Mouse (Mus musculus) embryonic facial prominence, embryonic 10.5 days (tissue): ENCODE results near the gene Ngef. TPM values are rescaled to one million over a fixed set of nuclear protein-coding genes. Genes with fewer than 3 reads are reported as not detected.
"Not testable (repeated sequence)": the region's sequence is repeated elsewhere in the genome, so short reads cannot be mapped to it uniquely, and the experiment has no call there.

Experiments
- DNase-seq: peaks from one replicate; pipeline ENCODE4 v3.0.0-alpha.2; 2017; ENCODE audit warnings: low spot score
- H3K27ac ChIP-seq: fragments of 300-500 bp; sonication (generic); replicated peaks from 2 replicates; pipeline ENCODE4 v1.5.1; 2016; ENCODE audit warnings: mild to moderate bottlenecking
- H3K27me3 ChIP-seq: fragments of 300-500 bp; sonication (generic); replicated peaks from 2 replicates; pipeline ENCODE4 v1.6.1; 2016; ENCODE audit warnings: low read depth, mild to moderate bottlenecking; ENCODE audit not compliant: poor library complexity, severe bottlenecking
- H3K36me3 ChIP-seq: fragments of 300-500 bp; sonication (generic); replicated peaks from 2 replicates; pipeline ENCODE4 v1.6.1; 2016; ENCODE audit warnings: mild to moderate bottlenecking, moderate library complexity
- H3K4me1 ChIP-seq: fragments of 300-500 bp; sonication (generic); 2 replicates; pipeline ENCODE4 v1.6.1; 2016
- H3K4me3 ChIP-seq: fragments of 300-500 bp; sonication (generic); 2 replicates; pipeline ENCODE4 v1.5.1; 2016; ENCODE audit warnings: mild to moderate bottlenecking, moderate library complexity
- H3K9me3 ChIP-seq: fragments of 300-500 bp; sonication (generic); 2 replicates; pipeline ENCODE4 v1.6.1; 2016; ENCODE audit warnings: mild to moderate bottlenecking
- WGBS: fragments of 180-500 bp; shearing (Covaris S2); methylation state at CpG from one replicate; pipeline ENCODE4 v1.1.7; 2016; 5-methylcytosine and 5-hydroxymethylcytosine counted together
- polyA plus RNA-seq: library from polyadenylated mRNA; unstranded; fragments of >200 nt; fragmentation: Nextera tagmentation; extraction: Ambion mirVana; gene quantifications from 2 replicates; pipeline ENCODE4 v1.2.1, GENCODE M21; 2016

Ngef gene
- polyA plus RNA-seq, 1 experiment from 2014 or later = 1.7 TPM

DNA sequence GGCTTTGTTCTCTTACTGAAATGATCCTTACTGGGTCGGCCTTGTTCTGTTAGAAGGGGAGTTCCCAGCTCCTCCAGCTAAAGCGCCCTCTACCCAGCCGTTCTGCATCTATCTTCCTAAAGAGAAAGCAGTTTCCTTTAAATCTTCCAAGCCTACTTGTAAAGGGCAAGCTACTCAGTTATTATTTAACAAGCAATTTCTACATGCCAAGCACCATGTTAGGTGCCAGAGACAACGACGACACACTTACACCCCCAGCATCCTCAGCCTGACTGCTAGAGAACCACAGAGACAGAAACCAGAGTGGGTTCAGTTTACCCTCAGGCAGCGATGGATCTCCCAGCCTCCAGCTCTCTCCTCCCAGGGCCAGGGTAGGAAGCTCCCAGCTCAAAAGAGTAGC, 65.8 kb downstream of the Ngef start:
- 60% methylated on average over 6 of the region's 6 CpGs for WGBS

DNA sequence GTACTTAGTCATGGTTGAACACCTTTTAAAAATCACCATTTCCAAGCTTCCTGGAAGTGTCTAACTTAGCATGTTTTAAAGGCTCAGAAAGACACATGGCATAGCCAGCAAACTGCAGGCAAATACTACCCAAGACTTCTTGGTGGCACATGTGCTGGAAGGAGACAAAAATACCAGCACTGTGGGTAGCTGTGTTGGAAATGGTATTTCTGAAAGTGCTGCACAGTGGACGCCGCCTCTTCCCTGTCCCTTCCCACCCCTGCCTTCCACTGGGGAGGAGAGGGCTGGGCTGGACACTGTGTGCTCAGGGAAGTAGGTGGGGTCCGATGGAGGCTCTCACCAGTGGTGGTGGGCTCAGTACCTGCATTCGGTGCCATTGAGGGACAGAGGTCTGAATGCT, 68.1 kb downstream of the Ngef start:
- DNase-seq = no peak
- peaks cover 37% of the 10 kb centered on the region for H3K27me3 ChIP-seq
- WGBS = 91% methylated on average over 4 of the region's 4 CpGs
- H3K4me1 ChIP-seq = peaks cover 26% of the 10 kb centered on the region
- H3K9me3 ChIP-seq = no peaks in the 10 kb centered on the region
- H3K4me3 ChIP-seq = no peak overlapping the region
- H3K27ac ChIP-seq = no peak overlapping the region
- H3K36me3 ChIP-seq = no peaks in the 10 kb centered on the region

More for the DNA sequence above, 65.8 kb downstream of the Ngef start:
- H3K4me1 ChIP-seq = peaks cover 28% of the 10 kb centered on the region
- no peaks in the 10 kb centered on the region for H3K36me3 ChIP-seq
- H3K27ac ChIP-seq = no peak overlapping the region
- peaks cover 60% of the 10 kb centered on the region for H3K27me3 ChIP-seq
- no peak overlapping the region for H3K4me3 ChIP-seq
- H3K9me3 ChIP-seq = no peaks in the 10 kb centered on the region
- no peak for DNase-seq

DNA sequence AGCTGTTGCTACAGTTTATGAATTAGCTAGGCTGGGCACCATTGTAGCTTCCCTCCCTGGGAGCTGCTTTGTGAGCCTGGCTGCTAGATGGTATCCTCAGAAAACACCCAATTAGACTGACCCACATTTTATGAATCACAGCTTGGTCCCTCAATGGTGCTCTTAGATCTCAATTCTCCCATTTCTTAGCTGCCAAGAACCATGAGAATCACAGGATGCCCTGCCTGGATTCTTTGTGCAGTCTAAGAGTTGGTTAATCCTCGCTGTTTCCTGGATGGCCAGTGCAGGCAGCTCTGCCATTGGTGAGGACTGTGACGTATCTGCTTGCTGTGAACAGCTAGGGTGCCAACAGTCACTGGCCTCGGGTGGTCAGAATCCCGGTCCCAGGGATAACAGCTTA, 80.1 kb downstream of the Ngef start:
- WGBS = 74% methylated on average over 4 of the region's 4 CpGs
- no peak for DNase-seq
- no peaks in the 10 kb centered on the region for H3K4me1 ChIP-seq
- no peaks in the 10 kb centered on the region for H3K9me3 ChIP-seq
- H3K27me3 ChIP-seq = no peaks in the 10 kb centered on the region
- no peak overlapping the region for H3K4me3 ChIP-seq
- no peaks in the 10 kb centered on the region for H3K36me3 ChIP-seq
- no peak overlapping the region for H3K27ac ChIP-seq

DNA sequence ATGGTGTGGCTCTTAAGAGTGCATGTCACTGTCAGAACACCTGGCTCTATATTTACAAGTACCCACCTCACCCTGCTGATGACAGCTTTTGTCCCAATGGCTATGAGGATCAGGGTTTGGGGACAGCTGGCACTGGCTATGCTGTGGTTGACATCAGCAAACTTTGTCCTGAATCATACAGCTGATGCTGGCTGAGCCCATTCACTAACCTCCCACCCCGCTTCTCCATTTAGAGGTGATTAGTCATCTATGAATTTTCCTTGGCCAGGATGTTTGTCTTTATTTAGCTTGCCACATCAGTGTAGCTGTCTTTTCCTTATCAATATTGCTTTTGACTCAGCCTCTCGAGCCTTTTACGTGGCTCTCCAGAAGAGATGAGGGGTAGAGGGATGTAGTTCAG, 81.4 kb downstream of the Ngef start:
- WGBS = 89% methylated on average over 3 of the region's 3 CpGs
- no peaks in the 10 kb centered on the region for H3K4me1 ChIP-seq
- DNase-seq = no peak
- H3K4me3 ChIP-seq = no peak overlapping the region
- no peak overlapping the region for H3K27ac ChIP-seq
- H3K36me3 ChIP-seq = no peaks in the 10 kb centered on the region
- no peaks in the 10 kb centered on the region for H3K27me3 ChIP-seq
- no peaks in the 10 kb centered on the region for H3K9me3 ChIP-seq

DNA sequence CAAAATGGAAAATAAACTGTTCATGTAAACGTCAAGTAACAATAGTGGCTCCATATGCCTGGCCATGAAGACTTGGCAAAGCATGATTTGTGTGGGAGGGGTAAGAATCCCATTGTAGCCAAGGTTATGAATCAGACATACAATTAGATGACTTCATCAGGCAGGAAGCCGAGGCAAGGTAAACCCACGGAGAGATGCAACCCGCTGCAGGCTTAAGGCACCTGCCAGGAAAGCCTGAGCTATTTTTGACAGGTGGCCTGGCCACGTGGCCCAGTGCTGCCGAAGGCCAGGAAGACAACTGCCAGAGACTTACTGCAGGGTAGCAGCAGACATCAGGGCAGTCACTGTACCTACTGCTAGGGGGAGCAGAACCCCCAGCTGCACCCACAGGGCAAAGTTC, 87.3 kb downstream of the Ngef start:
- WGBS = 75% methylated on average over 6 of the region's 6 CpGs
- H3K4me3 ChIP-seq = no peak overlapping the region

DNA sequence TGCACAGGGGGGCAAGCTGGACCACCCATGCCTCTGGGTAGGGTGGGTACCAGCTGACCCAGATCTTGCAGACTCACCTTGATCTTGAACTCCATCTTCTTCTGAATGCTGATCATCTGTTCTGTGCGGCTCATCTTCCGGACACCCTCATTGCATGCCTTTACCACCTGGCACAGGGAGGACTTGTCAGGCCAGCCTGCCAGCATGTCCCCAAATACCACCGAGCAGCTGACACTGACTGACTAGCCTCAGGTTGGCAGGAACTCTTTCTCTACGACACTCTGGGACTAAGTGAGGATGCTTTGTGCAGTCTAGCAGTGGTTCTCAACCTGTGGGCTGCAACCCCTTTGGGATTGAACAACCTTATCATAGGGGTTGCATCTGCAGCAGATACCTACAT, 91.1 kb downstream of the Ngef start:
- H3K4me3 ChIP-seq = no peak overlapping the region
- peaks cover 2% of the 10 kb centered on the region; the same call in 1 of the 2 replicates for H3K27me3 ChIP-seq
- DNase-seq = no peak
- no peaks in the 10 kb centered on the region for H3K36me3 ChIP-seq
- H3K9me3 ChIP-seq = no peaks in the 10 kb centered on the region
- no peaks in the 10 kb centered on the region; the same call in 1 of the 2 replicates for H3K4me1 ChIP-seq
- WGBS = 90% methylated on average over 4 of the region's 4 CpGs
- H3K27ac ChIP-seq = no peak overlapping the region

More for the DNA sequence above, 87.3 kb downstream of the Ngef start:
- Histone ChIP-seq H3K4me1 (no peaks in the 10 kb centered on the region), H3K9me3 (no peaks in the 10 kb centered on the region), H3K27me3 (no peaks in the 10 kb centered on the region), H3K36me3 (no peaks in the 10 kb centered on the region), H3K27ac (no peak overlapping the region)
- no peak for DNase-seq

DNA sequence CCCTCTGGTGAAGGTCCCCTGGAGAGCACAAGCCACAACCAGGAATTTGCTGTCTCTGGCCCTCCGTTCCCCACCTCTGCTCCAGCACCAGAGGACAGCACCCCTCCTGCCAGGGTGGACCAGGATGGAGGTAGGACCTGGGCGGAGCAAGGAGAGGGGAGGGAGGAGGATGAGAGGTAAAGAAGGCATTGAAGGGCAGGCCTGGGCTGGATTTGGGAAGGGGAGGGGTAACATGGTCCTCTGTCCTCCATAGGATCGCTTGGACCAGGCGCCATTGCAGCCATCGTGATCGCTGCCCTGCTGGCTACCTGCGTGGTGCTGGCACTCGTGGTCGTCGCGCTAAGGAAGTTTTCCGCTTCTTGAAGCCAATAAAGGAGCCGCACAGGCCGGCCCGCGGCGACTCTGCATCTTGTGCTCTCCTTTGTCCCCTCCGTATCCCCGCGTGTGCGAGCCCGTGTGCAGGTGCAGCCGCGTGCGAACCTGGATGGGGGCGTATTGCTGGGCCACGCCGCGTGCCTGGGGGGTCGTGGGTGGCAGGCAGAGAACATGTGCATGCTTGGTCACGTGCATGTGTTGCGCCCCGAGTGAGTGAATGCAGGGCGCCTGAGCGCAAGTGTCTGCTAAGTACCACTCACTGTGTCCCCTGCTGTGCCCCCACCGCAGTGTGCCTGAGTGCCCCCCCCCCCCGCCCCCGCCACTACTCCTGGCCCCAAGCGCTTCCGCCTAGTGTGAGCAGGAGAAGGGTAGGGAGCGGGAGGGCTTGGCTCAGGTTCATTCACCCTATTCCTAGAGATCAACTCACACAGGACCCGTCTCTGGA, 98.4 kb downstream of the Ngef start:
- Histone ChIP-seq H3K27ac (peak overlapping the region; percentile 60; the same call in 1 of the 2 replicates), H3K9me3 (no peaks in the 10 kb centered on the region), H3K4me3 (peak overlapping the region; percentile 59), H3K36me3 (no peaks in the 10 kb centered on the region), H3K27me3 (peaks cover 54% of the 10 kb centered on the region), H3K4me1 (peaks cover 9% of the 10 kb centered on the region)
- 2% methylated on average over 42 of the region's 42 CpGs for WGBS
- DNase-seq = peak; percentile 38

DNA sequence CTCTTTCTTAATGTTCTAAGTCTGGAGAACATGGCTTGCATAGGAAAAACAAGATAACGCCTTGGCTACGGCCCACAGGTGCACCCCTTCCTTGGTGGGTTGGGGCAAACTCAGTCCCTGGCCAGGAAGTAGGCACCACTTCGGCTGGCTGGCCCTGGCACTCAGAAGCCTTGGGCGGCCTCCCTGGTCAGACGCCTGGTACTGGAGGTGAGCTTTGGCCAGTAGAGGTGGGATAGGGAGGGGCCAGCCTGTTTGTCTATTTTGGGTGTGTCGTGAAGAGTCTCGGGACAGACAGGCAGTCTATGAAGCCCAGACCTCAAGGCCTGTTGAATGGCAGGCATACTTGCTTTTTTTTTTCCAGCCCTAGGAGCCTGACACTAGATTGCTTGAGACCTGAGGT, 101.1 kb downstream of the Ngef start:
- Histone ChIP-seq H3K27ac (no peak overlapping the region), H3K4me1 (peaks cover 9% of the 10 kb centered on the region), H3K9me3 (no peaks in the 10 kb centered on the region), H3K4me3 (no peak overlapping the region), H3K27me3 (peaks cover 52% of the 10 kb centered on the region), H3K36me3 (no peaks in the 10 kb centered on the region)
- WGBS = 88% methylated on average over 7 of the region's 7 CpGs
- DNase-seq = no peak

DNA sequence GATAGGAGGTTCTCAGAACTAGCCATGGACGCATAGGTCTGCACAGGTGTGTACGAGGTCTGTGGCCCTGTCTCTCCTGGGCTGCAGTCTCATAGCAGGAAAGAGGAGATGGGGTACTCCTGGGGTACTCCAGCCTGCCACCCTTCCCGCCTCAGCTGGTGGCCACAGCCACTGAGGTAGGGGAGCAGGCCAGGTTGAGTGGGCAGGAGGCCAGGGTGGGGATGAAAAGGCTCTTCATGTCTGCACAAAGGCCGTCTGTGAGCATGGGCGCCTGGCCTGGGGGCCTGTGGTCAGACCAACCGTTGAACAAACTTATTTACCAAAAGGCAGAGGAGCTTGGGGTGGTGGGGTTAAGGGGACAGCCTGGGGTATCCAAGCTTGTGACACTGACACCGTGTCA, 101.8 kb downstream of the Ngef start:
- DNase-seq = no peak
- no peak overlapping the region for H3K4me3 ChIP-seq
- no peaks in the 10 kb centered on the region for H3K9me3 ChIP-seq
- no peak overlapping the region for H3K27ac ChIP-seq
- peaks cover 9% of the 10 kb centered on the region for H3K4me1 ChIP-seq
- 70% methylated on average over 7 of the region's 7 CpGs for WGBS
- H3K27me3 ChIP-seq = peaks cover 46% of the 10 kb centered on the region
- no peaks in the 10 kb centered on the region for H3K36me3 ChIP-seq

DNA sequence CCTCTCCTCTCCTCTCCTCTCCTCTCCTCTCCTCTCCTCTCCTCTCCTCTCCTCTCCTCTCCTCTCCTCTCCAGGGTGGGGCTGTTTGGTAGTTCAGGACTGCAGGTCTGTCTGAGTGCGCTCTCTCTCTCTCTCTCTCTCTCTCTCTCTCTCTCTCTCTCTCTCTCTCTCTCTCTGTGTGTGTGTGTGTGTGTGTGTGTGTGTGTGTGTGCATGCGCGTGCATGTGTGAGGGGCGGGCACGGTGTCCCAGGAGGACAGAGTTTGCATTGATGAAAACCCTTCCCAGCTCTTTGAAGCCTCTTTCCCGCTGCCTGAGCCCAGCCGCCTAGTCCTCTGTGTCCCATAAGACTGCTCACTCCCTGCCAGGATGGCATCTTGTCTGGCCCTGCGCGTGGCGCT, 103.7 kb downstream of the Ngef start, which contains the start of gene Snorc:
Gene Snorc, plus strand, starts transcription at position 301 of the 400 bp plus-strand sequence.
- not testable (repeated sequence) for H3K4me3 ChIP-seq, H3K9me3 ChIP-seq, H3K27ac ChIP-seq, H3K36me3 ChIP-seq, DNase-seq, H3K4me1 ChIP-seq
- H3K27me3 ChIP-seq = peaks cover 26% of the 10 kb centered on the region
- WGBS = 39% methylated on average over 9 of the region's 10 CpGs

DNA sequence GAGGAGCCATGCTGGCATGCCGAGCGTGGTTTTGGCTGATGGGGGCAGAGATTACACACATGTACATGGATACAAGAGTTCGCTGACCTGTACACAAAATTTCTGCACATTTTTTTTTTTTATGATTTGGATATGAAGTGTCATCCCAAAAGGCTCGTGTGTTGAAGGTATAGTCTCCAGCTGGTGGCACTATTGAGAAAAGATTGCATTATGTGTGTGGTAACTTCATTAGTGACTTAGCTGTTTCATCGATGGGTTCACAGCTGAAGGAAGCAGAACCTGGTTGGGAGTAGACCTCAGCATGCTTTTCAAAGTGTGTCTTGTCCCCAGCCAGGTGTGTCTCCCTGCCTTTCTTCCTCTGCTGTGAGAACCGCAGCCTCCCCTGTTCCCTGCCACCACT, 105.3 kb downstream of the Ngef start:
- H3K36me3 ChIP-seq = no peaks in the 10 kb centered on the region
- no peak overlapping the region for H3K4me3 ChIP-seq
- peaks cover 10% of the 10 kb centered on the region; the same call in 1 of the 2 replicates for H3K27me3 ChIP-seq
- H3K9me3 ChIP-seq = no peaks in the 10 kb centered on the region
- DNase-seq = no peak
- no peak overlapping the region for H3K27ac ChIP-seq
- no peaks in the 10 kb centered on the region for H3K4me1 ChIP-seq
- 77% methylated on average over 6 of the region's 6 CpGs for WGBS

DNA sequence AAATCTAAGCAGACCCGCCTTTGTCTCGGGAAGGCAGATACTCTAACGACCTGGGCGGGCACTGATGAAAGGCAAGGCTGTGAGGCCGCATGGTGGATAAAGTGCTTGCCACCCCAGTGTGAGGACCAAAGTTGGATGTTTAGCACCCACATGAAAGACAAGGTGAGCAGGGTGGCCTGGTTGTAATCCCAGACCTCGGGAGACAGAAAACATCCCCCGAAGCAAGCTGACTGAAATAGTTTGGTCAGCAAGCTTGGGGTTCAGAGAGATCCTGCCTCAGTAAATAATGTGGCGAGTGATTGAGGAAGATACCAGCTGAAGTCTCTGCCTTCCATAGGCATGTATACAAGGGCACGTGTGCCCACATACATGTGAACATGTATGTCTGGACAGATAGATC, 106.2 kb downstream of the Ngef start:
- 84% methylated on average over 9 of the region's 9 CpGs for WGBS

DNA sequence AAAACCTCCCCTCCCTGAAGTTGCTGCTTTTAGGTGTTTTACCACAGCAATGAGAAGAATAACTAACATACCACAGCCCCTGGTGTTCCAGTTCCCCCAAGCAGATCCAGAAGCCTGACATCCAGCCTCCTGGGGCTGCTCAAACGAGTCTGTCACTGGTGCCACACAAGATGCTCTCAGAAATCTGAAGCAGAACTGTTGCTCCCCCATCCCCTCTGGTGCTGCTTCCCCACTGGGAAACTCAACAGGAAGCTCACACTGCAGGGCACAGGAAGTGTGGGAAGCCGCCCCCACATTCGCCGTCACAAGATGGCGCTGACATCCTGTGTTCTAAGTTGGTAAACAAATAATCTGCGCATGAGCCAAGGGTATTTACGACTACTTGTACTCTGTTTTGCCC, 113.8 kb downstream of the Ngef start:
- 92% methylated on average over 7 of the region's 7 CpGs for WGBS
- H3K27me3 ChIP-seq, DNase-seq: not testable (repeated sequence)

More for the DNA sequence above, 106.2 kb downstream of the Ngef start:
- Histone ChIP-seq H3K9me3 (no peaks in the 10 kb centered on the region), H3K4me3 (no peak overlapping the region), H3K27me3 (peaks cover 10% of the 10 kb centered on the region; the same call in 1 of the 2 replicates), H3K4me1 (no peaks in the 10 kb centered on the region), H3K27ac (no peak overlapping the region), H3K36me3 (no peaks in the 10 kb centered on the region)
- no peak for DNase-seq

More for the DNA sequence above, 113.8 kb downstream of the Ngef start:
- not testable (repeated sequence) for H3K36me3 ChIP-seq, H3K27ac ChIP-seq, H3K4me3 ChIP-seq, H3K9me3 ChIP-seq, H3K4me1 ChIP-seq
